Mouse (Mus musculus) adrenal gland (tissue): ENCODE measurements at regions not wholly inside any gene's neighbourhood (a gene's known extent, or its start where the extent isn't known, plus 50 kb on each side); places are given as distances from the start of the nearest gene placed in this dataset.

ENCODE experiments used
- intact Hi-C: fragments of 180-260 bp; cut with DNase I; formaldehyde crosslinking; loops from one replicate; pipeline ENCODE4 v1.15.1; 2025

DNA sequence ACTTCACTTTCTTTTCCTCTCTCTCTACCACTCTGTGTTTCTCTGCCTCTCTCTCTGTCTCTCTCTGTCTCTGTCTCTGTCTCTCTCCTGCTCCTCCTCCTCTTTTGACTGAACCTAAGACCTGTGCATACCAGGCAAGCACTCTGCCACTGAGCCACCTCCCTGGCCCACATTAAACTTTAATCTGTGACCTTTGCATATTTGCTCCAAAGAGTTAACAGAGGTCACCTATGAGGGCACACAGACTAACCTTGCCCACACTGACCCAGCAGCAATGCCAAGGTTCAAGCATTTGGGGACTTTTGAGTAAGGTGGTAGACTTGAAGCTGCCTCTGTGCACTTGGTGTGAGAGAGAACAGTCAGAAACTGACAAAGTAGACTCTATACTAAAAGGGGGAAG is 123.4 kb upstream of the Tmem45b start:
- intact Hi-C loops = no loop called here

DNA sequence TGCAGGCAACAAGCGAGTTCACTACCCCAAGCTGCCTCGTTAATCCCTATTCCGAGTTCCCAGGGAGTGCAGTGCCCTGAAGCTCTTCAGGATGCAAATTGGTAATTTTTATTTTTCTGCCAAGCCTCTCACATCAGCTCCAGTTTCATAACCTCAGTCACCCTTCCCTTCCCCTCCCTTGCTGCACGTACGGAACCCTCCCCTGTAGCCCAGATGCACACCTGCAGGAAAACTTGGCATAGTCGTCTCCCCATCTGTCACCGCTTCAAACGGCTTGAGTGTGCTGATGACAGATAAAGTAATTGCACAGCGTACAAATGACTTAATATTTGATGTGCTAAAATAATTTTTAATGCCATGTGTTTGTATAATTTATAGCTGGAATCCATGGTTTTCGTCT is 119.7 kb upstream of the Tmem45b start:
- intact Hi-C loops = no loop called here

DNA sequence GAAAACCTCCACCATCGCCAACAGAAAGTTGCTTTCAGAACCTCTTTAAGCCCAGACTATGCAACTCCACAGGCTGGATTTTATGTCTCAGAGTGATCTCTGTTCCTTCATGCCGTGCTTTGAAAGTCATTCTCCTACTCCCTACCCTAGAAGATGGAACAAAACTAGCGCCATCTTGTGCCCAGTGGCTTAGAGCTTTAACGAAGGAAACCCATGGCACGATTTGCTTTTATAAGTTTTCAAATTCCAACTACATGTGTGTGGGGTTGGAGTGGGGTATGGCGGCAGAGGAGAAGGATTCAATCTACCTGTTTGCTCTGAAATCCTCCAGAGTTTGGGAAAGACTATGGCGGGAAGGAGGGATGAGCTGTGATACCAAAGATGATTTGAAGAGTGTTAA is 118.7 kb upstream of the Tmem45b start:
- intact Hi-C loops = no loop called here

DNA sequence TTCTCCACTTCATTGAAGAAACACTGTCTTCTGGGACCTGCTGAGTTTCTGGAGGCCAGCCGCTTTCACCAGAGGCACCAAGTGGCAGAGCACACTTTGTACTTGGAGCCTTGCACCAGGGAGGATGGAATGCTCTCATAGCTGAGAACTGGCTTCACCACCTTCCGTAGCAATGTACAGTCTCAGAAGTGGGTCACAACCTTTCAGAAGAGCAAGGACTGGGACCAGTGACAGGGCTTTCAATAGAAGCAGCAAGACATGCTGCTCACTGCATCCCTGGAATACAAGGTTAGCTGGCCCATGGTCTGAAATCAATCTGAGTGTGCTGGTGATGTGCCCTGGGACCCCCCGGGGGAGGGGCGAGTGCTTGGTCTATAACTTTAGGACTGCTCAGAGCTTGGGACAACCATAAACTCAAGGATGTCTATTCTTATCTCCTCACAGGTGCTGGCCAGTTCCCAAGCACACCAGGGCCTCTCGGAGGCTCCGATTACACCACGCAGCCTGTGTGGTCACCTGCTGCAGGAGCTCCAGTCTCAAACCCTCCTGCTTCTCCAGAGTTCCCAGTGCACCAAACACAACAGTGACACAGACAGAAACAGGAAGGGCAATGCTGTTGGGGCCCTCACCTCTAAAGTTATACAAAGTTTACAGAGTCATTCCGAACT is 114.4 kb upstream of the Tmem45b start:
- intact Hi-C loops = loop anchor here (5.0 kb wide), 2 partner anchors 334 to 349 kb away; partner anchors contain the start of gene Barx2

DNA sequence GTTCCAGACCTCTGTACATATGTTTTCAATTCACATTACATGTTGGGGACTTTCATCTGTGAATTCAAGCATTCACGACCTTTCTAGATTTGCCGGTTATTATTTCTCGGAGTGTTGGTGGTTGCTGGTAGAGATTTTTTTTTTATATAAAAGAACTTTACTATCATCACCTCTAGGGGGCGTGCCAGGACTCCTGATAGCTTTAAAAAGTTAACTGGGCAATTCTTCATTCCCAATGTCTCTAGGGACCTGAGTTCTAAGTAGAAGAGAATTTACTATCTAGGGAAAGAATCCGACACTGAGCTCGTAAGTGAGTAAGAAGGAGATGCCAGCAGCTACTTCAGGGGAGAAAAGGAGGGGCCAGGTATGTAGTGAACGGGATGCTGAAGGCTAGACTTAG is 112.8 kb upstream of the Tmem45b start:
- intact Hi-C loops = loop anchor here (5.0 kb wide), 2 partner anchors 335 to 350 kb away; partner anchors contain the start of gene Barx2

DNA sequence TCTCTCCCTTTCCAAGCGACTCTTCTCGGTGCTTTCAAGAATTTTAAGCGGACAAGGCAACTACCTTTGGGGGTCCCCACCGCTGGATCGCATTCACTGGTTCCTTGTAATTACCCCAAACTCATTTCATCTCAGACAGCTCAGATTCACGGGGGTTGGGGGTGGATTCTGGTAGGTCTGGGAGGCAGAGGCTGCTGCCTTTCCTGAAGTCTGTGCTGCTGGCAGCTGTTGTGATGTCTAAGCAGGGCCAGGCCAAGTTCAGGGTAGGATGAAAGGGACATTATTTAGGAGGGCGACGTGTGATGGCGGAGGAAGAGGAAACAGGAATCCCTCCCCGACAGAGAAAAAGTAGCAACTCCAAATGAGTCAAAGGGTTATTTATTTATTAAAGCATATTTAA is 102.8 kb upstream of the Tmem45b start:
- intact Hi-C loops = loop anchor here (10.0 kb wide), 1 partner anchor 598 kb away; no protein-coding TSS in a partner anchor

DNA sequence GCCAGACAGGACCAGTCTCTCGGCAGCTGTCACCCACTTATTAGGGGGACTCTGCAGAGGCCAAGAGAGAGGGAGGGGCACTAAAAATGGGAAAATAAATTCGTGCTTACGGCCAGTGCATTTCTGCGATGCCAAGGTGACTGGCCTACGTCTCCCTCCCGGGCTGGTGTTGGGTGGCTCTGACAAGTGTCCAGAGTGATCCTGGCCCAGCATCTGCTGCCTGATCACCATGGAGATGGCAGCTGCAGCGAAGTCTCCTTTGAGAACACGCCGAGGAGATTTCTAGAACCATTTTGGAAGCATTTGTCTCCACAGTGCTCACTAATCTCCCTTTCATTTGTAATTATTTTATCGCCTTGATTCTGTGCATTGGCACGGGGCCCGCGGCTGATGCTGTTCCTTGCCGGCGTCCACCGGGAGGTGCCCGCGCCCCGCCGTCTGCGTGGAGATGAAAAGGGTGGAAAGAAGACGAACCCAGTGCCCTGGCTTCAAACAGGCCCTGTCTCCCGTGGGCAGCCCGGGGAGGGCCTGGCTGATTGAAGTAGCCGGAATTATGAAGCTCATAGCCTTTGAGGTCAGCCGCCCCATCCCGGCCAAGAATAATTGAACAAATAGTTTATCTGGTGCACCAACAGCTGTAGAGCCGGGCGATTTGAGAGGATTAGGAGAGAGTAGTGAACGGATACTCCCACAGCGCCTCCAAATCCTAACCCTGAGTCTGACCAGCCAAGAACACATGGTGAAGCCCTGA is 102.2 kb upstream of the Tmem45b start:
- intact Hi-C loops = loop anchor here (10.0 kb wide), 1 partner anchor 598 kb away; no protein-coding TSS in a partner anchor

DNA sequence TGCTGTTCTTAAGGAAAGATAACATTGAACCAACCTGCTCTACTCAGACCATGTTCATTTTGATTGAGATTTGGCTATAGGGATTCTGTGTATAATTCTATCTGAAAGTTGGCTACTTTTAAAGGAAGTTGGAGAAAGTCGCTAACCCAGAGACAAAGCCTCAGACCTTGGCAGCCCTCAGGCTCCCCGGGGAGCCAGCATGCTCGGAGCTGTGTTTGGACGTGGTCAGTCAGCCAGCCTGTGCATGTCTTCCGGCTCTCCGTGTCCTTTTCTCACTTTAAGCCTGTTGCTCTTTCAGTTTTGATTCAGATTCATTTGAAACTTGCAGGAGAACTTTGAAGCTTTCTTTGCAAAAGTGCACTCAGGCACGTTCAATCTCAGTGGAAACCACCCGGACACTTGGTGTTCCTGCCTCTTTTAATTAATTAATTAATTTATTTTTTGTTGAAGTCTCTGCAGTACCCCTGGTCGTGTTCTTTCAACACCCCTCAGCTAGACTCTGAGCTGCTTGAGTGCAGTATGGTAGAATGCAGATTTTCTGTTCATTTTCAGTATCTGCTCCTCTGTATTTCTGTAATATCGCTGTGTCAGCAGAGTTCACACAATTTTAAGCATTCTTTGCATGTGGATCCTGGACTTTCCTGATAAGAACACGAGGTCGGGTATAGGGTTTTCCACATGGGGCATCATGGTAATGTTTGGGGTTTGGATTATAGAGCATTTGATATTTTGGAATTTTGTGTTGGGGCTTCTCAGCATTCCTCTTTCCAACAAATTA is 100.9 kb upstream of the Tmem45b start:
- intact Hi-C loops = loop anchor here (10.0 kb wide), 1 partner anchor 600 kb away; no protein-coding TSS in a partner anchor

DNA sequence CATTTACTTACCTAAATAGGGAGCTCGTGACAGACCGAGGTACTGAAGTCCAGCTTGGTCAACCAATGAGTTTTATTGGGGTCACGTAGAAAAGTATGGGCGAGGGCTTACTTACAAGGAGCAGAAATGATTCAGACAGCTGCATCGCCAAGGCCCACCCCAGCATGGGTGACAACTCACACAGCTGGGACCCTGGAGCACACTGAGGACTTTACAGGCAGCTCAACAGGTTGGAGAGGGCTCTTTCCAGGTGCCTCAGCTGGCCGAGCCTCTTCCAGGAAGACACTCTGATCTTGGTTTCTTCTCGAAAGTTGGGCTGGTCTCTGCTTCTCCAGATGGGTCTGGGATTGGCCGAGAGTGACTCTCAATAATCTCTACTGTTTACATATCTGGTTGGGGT is 99.3 kb upstream of the Tmem45b start:
- intact Hi-C loops = loop anchor here (10.0 kb wide), 1 partner anchor 601 kb away; no protein-coding TSS in a partner anchor

DNA sequence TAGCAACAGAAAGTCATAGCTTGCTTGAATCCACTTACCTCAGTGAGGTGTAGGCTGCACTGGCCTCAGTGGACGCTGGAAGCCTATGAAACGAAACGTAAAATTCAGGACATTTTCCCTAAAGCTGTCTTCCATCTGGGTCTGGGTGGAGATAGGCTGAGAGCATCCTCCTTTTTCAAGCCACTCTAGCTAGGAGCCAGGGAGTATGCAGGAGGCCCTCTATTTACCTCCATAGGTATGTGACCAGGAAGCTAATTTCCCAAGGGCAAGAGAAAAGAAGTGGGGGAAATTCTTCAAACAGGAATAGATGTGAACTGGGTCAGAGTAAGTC is 95.9 kb upstream of the Tmem45b start:
- intact Hi-C loops = loop anchor here (1.0 to 10.0 kb wide), 2 partner anchors 365 to 605 kb away; no protein-coding TSS in a partner anchor

DNA sequence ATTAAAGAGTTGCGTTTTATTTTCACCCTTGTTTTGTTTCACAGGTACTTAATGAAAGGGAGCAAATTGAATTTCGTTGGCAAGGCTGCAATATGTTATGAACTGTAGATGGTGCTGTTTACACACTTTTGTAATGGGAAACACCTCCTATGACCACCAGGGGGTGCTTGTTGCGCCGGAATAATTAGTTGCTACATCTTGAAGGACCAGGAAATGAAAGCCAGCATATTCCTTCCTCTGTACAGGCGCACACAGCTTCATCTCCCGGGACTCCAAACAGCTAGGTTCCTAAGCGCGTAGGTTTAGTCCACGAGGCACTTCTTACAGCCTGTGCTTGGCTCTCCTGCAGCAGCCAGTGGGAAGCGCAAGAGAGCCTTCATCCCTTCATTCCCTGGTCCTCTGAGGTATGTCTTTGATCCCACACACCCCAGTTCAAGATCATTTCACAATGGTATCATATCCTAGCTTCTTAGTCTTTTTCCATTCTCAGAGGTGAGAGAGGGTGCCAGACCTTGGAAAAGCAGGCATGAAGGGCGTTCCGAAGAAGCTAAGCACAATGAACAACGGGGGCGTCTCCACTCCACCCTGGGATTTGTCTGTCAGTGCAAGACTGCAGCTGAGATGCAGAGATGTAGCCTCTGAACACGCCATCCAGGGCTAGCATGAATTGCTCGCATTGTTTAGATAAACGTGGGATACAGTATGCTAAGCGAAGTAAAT is 95.4 kb upstream of the Tmem45b start:
- intact Hi-C loops = loop anchor here (1.0 to 10.0 kb wide), 2 partner anchors 366 to 605 kb away; no protein-coding TSS in a partner anchor

DNA sequence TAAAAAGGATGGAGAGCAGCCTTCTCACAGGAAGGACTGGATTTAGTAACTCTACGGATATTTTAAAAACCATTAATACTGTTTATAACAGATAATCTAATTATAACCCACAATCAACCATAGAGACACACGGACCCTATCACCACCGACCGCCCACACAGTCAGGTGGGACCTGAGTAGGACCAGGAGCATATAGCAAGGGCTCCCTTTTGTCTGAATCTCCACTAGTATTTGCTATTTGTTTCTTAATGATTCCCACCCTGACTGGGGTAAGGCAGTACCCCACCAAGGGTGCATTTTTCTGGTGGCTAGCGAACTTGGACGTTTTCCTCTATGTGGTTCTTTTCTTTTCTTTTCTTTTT is 79.4 kb upstream of the Tmem45b start:
- intact Hi-C loops = loop anchor here (1.0 kb wide), 1 partner anchor 138 kb away; no protein-coding TSS in a partner anchor

DNA sequence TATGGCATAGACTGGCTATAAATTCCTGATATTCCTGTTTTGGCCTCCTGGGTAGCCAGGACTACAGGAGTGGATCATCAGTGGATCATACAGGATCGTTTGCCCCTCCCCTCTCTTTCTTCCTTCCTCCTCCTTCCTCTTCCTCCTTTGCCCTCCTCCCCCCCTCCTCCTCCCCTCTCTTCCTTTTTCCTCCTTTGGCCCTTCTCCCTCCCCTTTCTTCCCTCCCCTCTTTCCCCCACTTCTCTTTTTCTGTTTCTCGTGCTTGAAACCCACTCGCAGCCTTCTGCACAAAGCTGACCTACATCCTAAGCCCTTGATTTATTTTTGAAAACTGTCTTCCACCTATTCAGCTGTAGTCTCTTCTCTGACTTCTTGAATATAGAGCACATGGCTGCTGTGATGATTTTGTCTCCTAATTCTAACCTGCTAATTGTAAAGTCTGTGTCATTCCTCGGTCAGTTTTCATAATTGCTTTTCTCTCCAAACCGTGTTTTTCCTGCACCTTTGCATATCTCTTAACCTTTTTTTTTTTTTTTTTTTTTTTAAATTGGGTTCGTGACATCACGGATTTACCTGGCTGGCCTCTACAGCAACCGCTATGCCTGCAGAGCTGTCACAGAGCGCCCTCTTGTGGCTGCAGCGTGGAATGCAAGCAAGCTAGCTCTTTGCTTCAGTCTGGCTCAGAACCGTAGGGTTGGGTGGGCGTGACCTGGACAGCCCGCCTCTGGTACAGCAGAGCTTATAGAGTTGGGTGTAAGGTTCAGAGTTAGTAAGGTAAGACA is 78.8 kb upstream of the Tmem45b start:
- intact Hi-C loops = loop anchor here (1.0 kb wide), 1 partner anchor 138 kb away; no protein-coding TSS in a partner anchor

DNA sequence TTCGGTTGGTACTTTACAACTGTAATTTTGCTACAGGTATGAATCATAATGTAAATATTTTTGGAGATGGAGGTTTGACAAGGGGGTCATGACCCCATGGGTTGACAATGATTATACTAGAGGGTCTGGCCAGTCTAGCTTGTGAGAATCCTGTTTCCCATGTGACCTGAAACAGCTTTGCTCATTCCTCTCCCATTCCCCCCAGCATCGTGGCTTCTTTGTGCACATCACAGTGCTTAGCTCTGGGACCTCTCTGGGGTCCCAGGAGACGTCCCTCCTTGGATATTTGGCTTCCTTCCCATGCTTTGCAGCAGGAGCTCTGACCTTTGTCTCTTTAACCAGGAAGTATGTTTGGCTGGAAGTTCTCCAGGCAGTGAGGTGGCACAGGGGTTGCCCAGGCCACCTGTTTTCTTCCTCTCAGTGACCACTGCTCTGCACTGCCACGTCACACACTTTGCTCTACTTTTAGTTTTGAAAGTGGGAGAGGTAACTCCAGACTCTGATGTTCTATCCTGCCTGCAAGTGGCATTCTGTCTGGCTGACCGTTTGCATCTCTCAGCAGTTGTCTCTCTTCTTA is 77.4 kb upstream of the Tmem45b start:
- intact Hi-C loops = no loop called here

DNA sequence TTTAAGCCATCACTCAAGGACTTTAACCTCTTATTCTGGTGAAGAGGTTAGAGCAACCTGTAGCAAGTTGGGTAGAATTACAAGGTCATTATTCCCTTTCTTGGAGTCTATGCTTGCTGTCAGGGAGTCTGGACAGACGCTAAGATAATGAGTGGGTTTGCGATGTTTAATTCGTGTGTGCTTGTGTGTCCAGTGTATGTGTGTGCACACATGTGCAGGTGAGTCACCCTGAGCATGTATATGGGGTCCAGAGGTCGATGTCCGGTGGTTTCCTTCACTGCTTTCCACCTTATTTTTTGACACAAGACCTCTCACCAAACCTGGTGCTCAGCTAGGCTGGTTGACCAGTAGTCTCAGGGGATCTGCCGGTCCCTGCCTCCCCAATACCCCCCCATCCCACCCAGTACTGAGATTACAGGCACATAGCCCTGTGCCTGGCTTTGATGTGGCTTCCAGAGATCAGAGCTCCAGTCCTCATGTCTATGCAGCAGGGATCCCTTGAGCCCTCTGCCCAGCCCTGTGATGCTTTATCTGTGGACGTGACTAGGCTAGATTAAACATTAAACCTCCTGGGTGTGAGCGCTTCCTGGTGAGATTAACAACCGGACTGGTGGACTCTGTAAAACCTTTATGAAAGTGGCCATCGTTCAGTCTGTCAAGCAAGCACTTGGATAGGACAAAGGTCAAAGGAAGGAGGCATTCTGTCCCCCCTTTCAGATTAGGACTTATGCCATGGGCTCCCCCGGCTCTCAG is 74.4 kb upstream of the Tmem45b start:
- intact Hi-C loops = no loop called here

DNA sequence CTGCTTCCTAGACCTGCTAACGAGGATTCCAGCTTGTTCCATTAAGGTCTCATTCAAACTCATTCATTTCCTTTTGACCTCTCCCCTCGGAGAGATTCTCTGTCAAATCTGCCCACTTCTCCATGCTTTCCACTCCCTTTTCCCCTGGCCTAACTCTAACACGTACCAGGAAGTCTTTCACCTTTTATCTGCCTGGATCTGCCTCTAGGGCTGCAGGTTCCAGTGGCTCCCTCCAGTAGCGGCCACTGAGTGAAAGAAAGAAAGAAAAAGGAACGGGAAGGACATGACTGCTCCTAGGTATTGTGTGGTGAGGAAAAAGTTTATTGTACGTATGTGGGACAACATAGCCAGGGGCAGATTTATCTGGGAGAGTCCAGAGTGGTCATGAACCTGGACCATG is 64.8 kb upstream of the Tmem45b start:
- intact Hi-C loops = no loop called here

DNA sequence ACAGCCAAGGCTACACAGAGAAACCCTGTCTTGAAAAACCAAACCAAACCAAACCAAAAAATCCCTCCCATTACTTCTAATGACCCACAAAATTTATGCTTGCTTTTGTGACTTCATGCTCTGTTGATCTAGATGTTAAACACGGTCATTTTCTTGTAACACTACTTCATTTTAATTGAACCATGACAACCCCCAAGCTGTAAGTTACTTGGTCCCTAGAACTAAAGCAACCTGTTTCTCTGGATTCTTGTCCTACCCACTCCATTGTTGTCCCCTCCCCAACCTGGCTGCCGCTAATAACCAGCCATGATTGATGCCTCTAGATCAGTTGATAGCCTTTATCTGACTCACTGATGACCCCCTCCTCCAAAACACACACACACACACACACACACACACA is 63.0 kb upstream of the Tmem45b start:
- intact Hi-C loops = no loop called here
